Mouse (Mus musculus): ENCODE data around the gene Crebl2.

GRCm38 (mm10) chr6:134877892-134878291 is 47.9 kb downstream of the Crebl2 start:
- no peak for TF ChIP-seq CTCF (IDR thresholded peaks at IDR 0.05; ENCODE audit: low read depth, low read length)
- TF ChIP-seq GATA1 (IDR thresholded peaks at IDR 0.05; ENCODE audit: borderline replicate concordance, low read length) = no peak
- TF ChIP-seq TAL1 (conservative IDR thresholded peaks at IDR 0.05; ENCODE audit: low read depth, low read length) = no peak

All from G1E (cell line).